8 mouse cellular contexts compared by ENCODE assay signal in genomic region chr11:82890342-82890762, GRCm38 (mm10). TPM values are rescaled to one million over a fixed set of nuclear protein-coding genes. Genes with fewer than 3 reads are reported as not detected.
DNase-seq lines count a peak whose midpoint lies in the region; ATAC-seq and TF ChIP-seq lines count a peak whose summit lies in the region.

Gene Rad51d, minus strand, starts transcription at chr11:82890614.

- TF ChIP-seq CTCF in gastrocnemius, adult 2 months (IDR thresholded peaks at IDR 0.05) = peak; percentile 87
- peak; percentile 97 for TF ChIP-seq CTCF in hindbrain, postnatal 0 days (IDR thresholded peaks at IDR 0.05; ENCODE audit: low read depth)
- peak; percentile 81 for TF ChIP-seq CTCF in left cerebral cortex, adult 2 months (IDR thresholded peaks at IDR 0.05)

- peak within 1 kb of the TSS; percentile 86 for H3K27ac ChIP-seq in gastrocnemius, adult 2 months
- H3K27ac ChIP-seq in hindbrain, postnatal 0 days = peak within 1 kb of the TSS; percentile 45; the same call in 1 of the 2 replicates
- H3K27ac ChIP-seq in left cerebral cortex, adult 2 months = peak within 1 kb of the TSS; percentile 50; the same call in 1 of the 2 replicates

- DNase-seq in WW6 (ENCODE audit: low read depth, low spot score) = peak; percentile 91
- DNase-seq in cerebellum, postnatal 4 days (ENCODE audit: low spot score in 2 of 2) = peak; percentile 89 to 94
- DNase-seq in gastrocnemius, adult 2 months = peak; percentile 96
- peak; percentile 96 for DNase-seq in hindbrain, postnatal 0 days (ENCODE audit: low spot score)
- DNase-seq in left cerebral cortex, adult 2 months (ENCODE audit: extremely low spot score in 1 of 2, low spot score in 2 of 2) = peak; percentile 91 to 92
- peak; percentile 92 to 93 for DNase-seq in right cerebral cortex, adult 2 months (ENCODE audit: low spot score in 2 of 2)
- DNase-seq in urinary bladder, postnatal 14 days (ENCODE audit: low spot score) = peak; percentile 96

- intact Hi-C loops in gastrocnemius, adult 2 months (cut with DNase I) = loop anchor here (1.0 to 5.0 kb wide), 4 partner anchors 128 to 653 kb away; partner anchors contain the start of genes Cct6b and Zfp830
- intact Hi-C loops in left cerebral cortex, adult 2 months (cut with DNase I) = loop anchor here (2.0 to 10.0 kb wide), 5 partner anchors 110 to 496 kb away; partner anchors contain the start of genes Cct6b, Lig3 and Zfp830

- peaks cover 11% of the 10 kb centered on the region; the same call in 1 of the 2 replicates for H3K27me3 ChIP-seq in hindbrain, postnatal 0 days (ENCODE audit: insufficient read depth, low read length)

- H3K4me1 ChIP-seq in hindbrain, postnatal 0 days (ENCODE audit: insufficient read depth, low read length) = peaks cover 6% of the 10 kb centered on the region; the same call in 1 of the 2 replicates

- no peaks in the 10 kb centered on the region for H3K9me3 ChIP-seq in hindbrain, postnatal 0 days (ENCODE audit: low read length)

- peak within 1 kb of the TSS; percentile 52 for H3K9ac ChIP-seq in hindbrain, postnatal 0 days (replicated peaks; ENCODE audit: low read length)

- peak within 1 kb of the TSS; percentile 95 for H3K4me2 ChIP-seq in hindbrain, postnatal 0 days (ENCODE audit: low read depth, low read length)

- peak within 1 kb of the TSS; percentile 96 for H3K4me3 ChIP-seq in gastrocnemius, adult 2 months
- H3K4me3 ChIP-seq in hindbrain, postnatal 0 days (ENCODE audit: low read length) = peak within 1 kb of the TSS; percentile 50
- peak within 1 kb of the TSS; percentile 91 for H3K4me3 ChIP-seq in left cerebral cortex, adult 2 months

- 0% methylated on average over 26 of the region's 26 CpGs for WGBS in hindbrain, postnatal 0 days

- ATAC-seq in hindbrain, postnatal 0 days = peak; percentile 93
- peak; percentile 98 for ATAC-seq in megakaryocyte, adult 5-6 weeks (ENCODE audit: poor library complexity, severe bottlenecking)

- no peaks in the 10 kb centered on the region for H3K36me3 ChIP-seq in hindbrain, postnatal 0 days (ENCODE audit: insufficient read depth, low read length)

RNA-seq across cellular contexts. Expression of gene Rad51d, which starts in this region (rescaled TPM):
- 1 to 10 TPM; 2.7 to 3.6 TPM for total RNA-seq in gastrocnemius, adult 2 months (2021)
- 8.9 and 11.4 TPM in 2 replicates for total RNA-seq in hindbrain, postnatal 0 days (2014; rRNA removed)
- 9.7 TPM in 2 replicates for polyA plus RNA-seq in hindbrain, postnatal 0 days (2015; fragmentation: Nextera tagmentation; extraction: Ambion mirVana)
- total RNA-seq in left cerebral cortex, adult 2 months (2021) = 10 to 100 TPM; 16.9 to 19.8 TPM
- total RNA-seq in megakaryocyte, adult 5-6 weeks (2015) = 7.1 and 7.9 TPM in 2 replicates
- 8.8 and 10.3 TPM in 2 replicates for total RNA-seq in megakaryocyte, adult 5-6 weeks (2017)

Comparison
In these comparisons a context has a peak if more than half of its experiments do, and no peak if none do; other contexts are left out.
1. Peak in every context shown above with its lines: DNase-seq, ATAC-seq, H3K4me3 ChIP-seq and H3K27ac ChIP-seq.